Mouse (Mus musculus) neural tube, embryonic 10.5 days (tissue): Measurements from ENCODE around the gene Asb18.
A peak's percentile ranks its signal among the peaks of the same experiment; 100 is the strongest.

Source experiments
- DNase-seq: peaks from one replicate; pipeline ENCODE4 v3.0.0-alpha.2; 2017; ENCODE audit warnings: low spot score; ENCODE audit errors: extremely low spot score

The Asb18 gene

GRCm38 (mm10) chr1:89974541-89974940 lies 39.9 kb downstream of the Asb18 start:
- no peak for DNase-seq

DNA sequence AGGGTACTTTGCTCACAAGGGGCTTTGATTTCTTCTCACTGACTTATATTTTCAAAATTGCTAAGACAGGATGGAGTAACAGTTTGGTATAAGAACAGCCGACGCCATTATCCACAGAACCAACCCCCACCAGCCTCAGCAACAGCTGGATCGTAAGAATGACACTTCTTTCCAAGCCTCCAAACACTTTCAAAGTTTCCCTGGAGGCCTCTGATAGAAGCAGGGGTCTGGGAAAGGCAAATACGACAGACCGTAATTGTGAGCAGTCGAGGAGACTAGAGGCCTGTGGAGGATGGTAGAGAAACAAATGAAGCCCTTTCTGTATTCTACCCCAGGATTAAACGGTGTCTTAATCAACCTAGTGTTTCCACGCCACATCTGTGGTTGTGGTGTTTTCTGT lies 42.6 kb downstream of the Asb18 start:
- DNase-seq, result no peak

GRCm38 (mm10) chr1:89969714-89970110 lies 44.8 kb downstream of the Asb18 start:
- DNase-seq, result no peak

DNA sequence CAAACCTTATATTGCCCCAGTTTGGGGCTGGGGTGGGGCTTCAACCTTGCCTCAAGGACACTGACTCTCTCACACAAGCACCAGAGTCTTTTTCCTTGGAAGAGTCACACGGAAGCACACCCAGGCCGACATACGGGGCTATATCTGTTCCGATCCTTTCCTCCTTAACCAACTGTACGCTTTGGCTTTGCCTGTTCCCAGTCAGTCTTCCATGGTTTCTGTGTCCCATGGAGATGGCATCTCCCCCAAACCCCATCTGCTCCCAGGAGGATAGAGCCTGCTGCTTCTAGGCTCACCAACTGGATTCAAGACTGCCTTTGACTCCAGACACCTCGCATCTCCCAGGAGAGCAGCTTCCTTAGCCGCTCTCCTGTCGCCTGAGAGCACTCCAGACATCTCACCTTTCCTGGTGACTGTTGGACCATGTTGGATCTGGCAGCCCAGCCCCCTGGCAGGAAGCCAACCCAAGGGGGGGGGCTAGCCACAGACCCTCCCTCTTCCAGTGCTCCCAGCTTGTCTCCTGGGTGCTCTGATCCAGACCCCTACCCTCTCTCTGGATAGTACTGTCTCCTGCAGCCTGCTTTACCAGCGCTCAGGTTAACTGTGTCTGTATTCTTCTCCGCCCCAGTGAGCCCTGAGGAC lies 45.3 kb downstream of the Asb18 start:
- DNase-seq, result no peak

DNA sequence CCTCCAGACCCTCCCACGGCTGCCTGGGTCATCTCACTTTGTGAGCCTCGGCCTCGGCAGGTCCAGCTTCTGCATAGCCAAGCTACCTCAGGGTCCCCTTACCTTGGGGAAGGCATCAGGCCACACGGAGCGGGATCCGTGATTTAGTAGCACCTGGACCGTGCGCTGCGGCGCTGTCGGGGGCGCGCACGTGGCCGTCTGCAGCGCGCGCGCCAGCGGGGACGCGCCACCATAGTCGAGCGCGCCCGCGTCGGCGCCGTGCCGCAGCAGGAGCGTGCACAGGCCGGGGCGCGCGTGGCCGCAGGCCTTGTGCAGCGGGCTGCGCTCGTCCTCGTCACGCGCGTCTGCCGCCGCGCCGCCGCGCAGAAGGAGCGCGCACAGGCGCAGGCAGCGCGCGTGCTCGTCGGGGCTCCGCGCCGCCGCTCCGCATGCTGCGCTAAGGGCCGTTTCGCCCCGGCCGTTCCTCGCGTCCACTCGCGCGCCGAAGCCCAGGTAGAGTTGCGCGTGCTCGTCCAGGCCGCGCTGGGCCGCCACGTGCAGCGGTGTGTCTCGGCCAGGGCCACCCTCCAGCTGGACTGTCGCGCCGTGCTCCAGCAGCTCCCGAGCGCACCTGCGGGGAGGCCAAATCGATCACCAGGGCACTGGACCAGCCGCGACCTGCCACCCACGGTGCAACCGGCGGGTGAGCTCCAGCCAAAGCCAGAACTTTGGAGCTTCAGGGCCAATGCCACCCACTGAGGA lies 46.2 kb downstream of the Asb18 start:
- peak; percentile 47 for DNase-seq

DNA sequence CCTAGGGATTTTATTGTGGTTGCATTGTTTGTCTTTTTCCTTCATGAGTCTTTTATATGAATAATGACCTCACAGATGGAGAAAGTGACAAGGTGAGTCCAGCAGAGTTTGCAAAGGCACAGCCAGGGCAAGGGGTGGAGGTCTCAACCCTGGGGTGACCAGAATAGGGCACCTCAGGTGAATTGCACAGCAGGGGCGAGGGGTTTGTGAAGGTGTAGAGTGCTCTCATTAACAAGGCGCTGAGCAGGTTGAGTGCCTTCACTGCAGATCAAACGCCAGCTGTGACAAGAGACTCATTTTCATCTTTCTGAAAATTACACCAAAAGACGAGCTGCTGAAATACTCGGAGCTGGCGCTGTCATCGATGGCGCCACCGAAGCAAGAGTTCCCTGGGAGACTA lies 46.9 kb downstream of the Asb18 start:
- no peak for DNase-seq

DNA sequence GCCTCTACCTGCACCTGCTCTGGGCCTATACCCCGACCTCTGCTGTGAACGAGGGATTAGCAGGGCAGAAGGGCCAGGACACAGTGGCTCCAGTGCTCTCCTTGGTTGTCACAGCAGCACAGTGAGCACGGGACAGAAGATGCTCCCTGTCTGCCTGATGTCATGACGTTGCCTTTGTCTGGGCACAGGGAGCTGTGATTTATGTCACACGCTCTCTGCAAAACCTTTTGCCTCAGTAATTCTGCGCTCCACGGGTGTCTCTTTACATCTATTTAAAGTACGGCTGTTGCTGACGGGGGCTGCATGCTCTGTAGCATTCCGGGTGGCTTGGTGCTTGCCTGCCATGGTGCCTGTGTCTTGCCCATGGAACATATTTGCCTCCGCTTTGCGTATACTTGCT lies 50.0 kb downstream of the Asb18 start:
- no peak for DNase-seq

- DNase-seq, result no peak
These were observed 51.2 kb downstream of the Asb18 start for GRCm38 (mm10) chr1:89963296-89963695.

GRCm38 (mm10) chr1:89962092-89962491 lies 52.4 kb downstream of the Asb18 start:
- DNase-seq, result no peak

DNA sequence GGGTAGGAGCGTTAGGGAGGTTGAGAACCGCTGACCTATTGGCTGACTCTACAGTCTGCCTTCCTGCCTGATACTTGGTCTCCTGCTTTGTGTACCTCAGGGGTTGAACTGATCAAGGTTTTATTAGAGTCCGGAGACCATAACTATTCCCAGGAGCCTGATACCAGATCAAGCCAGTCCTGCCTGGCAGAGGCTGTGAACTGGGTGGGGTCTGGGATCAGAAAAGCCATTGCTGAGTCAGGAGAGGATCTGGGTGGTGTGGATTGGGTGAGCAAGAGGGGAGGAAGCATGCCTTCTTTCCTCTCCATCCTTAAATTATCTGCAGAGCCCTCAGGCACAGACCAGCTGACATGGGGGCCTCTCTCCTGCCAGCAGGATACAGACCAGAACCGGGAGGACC lies 55.1 kb downstream of the Asb18 start:
- no peak for DNase-seq

DNA sequence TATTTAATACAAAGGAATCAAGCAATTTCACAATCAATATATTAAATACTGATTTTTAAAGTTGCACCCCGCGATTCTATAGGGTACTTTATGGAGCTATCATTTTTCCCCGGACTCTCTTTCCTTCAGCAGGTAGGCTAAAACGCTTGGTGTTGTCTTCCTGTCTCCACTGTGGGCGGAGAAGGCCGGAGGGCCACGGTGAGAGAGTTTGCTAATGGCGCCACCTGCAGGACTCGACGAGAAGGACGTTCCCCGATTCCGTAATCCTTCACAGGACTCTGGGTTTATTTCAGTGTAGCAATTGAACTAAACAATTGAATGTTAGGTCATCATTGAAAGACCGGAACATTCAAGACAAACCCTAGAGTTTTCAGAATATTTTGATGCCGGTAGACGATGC lies 71.3 kb downstream of the Asb18 start:
- peak; percentile 80 for DNase-seq

DNA sequence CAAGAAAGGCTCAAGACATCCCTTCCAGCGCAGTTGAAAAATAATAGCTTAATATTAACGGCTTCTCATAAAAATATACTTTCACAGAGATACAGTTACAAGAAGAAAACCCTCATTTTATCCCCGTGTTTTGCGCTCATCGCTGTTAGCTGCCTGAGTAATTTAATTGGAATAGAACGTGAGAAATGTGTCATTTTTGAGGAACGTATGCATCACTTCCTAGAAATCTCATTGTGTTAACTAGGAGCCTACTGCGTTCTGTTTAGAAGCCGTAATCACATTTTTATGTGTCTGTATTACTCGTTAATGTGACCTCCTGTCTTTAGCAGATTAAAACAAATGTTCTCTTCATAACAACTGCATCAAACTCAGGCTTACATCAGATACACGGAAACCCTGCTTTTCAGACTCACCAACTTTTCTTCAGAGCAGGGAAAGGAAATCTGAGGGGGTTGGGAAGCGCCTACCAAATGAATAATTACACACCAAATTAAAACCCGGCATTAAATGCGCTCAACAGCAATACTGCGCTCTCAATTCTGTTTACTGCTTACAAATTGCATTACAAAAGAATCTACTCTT lies 72.0 kb downstream of the Asb18 start:
- DNase-seq, result no peak

- peak; percentile 72 for DNase-seq
These were observed 72.6 kb downstream of the Asb18 start for GRCm38 (mm10) chr1:89941701-89942381.

GRCm38 (mm10) chr1:89940961-89941524 lies 73.4 kb downstream of the Asb18 start:
- peak; percentile 51 for DNase-seq

- peak; percentile 97 for DNase-seq
These were observed 74.3 kb downstream of the Asb18 start for GRCm38 (mm10) chr1:89939981-89940726.

- no peak for DNase-seq
These were observed 74.9 kb downstream of the Asb18 start for GRCm38 (mm10) chr1:89939596-89939960.

DNA sequence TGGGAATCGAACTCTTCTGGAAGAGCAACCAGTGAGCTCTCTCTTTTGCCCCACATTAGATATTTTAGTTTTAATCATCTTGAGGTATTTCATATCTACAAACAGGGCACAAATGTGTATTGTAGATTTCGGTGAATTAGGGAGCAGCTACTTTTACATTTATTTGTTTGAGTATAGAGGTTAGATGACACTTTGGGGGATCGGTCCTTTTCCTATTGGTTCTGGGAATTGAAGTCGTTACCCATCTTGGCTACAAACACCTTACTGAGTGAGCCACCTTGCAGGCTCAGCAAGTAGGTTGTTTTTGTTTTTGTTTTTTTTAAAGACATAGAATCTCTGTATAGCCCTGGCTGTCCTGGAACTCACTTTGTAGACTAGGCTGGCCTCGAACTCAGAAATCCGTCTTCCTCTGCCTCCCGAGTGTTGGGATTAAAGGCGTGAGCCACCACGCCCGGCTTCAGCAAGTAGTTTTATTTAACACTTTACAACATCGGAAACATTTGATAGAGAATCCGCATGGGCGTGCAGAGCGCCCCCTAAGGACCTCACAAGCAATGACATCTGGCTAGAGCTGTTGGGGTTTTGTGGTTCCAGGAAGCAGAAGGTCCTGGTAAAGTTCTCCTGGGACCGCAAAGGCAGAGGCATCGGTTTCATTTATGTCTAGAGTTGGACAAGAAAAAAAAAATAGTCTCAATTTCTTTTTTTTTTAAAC lies 75.4 kb downstream of the Asb18 start:
- no peak for DNase-seq

DNA sequence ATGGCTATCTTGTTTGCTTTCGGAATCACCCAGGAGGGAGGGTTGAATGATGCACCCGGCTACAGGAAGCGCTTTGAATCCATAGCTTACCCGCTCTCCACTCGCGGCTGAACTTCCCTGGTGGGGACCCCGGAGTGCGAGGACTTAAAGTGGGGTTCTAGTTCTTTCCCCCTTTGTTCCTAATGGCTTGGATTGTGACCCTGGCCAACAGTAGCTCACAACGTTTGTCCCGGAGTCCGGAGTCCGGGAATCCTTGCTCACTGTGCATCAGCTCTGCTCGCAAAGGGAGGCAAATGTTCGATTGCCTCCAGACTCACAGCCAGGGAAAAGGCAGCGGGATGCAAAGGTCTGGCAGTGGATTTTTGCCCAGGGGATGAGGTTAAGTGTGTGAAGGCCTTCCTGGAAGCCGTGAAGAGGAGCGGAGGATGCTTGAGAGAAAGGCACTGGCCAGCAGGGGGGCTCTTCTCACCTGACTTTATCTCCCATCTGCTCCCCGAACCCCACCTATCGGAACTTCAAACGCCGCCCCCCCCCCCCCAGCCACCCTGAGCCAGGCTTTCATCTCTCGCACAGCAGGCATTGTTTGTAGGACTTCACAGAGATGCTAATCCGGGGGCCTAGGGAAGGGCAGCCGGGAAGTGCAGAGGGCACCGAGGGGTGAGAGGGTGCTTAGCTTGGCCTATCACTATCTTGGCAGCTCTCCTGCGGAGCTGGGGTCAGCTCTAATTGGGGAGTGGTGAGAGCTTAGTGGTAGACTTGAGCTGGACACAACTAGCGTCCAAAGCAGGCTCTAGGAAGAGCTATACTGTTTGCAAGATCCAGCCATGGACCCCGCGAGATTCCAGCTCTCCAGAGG lies 78.7 kb downstream of the Asb18 start:
- DNase-seq, result peak; percentile 45
